Mouse (Mus musculus): ENCODE data around the gene Cd63.

- TF ChIP-seq CTCF (IDR thresholded peaks at IDR 0.05; ENCODE audit: low read depth, low read length) (no peak), POLR2A (IDR thresholded peaks at IDR 0.05; ENCODE audit: insufficient read depth, low read length) (no peak)
These were observed at the start of gene Cd63 for GRCm38 (mm10) chr10:128900698-128901097.

Measured in ES-Bruce4 (cell line).